In the genomic region with DNA sequence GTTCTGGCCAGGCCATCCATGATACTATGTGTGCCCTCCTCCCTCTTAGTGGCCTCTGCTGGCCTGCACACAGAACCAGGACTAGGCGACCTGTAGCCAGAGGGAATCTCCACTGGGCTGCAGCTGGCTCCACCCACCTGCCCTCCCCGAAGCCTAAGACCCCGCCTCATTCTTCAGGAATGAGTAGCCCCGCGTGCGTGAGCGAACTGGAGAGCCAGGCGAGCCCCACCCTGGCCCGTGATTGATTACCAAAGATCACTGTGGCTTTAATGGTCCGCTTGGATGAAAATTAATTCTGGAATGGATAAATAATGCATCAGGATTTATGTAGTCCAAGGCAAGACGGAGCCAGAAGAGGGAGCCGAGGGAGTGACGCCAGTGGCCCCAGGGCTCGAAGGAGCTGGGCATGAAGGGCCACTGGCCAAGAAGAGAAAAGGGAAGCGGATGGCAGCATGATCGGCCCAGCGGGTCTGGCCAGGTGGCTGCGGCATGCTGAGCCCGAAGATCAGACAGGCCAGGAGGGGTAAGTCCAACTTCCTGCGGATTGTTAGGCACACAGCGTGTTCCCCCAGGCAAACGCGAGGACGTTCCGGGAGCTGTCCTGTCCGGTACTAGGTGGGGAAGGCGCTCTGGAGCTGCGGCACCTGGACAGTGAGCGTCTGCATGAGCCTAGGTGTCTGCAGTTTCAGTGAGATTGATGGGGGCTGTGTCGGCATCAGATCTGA, we compare ENCODE assay signal across 8 mouse cellular contexts. TPM values are rescaled to one million over a fixed set of nuclear protein-coding genes. Genes with fewer than 3 reads are reported as not detected.
DNase-seq lines count a peak whose midpoint lies in the region; ATAC-seq and TF ChIP-seq lines count a peak whose summit lies in the region.

No protein-coding gene starts in this region.

- DNase-seq in left cerebral cortex, adult 2 months (ENCODE audit: extremely low spot score in 1 of 2, low spot score in 2 of 2), result no peak
- DNase-seq in left cerebral cortex, adult 9 months (ENCODE audit: low spot score in 2 of 2), result no peak
- DNase-seq in cerebellum, postnatal 36 days, result peak; percentile 43 to 46
- peak; percentile 30 to 43 for DNase-seq in gastrocnemius, postnatal 36 days
- DNase-seq in lung, adult 18-20 months, result peak; percentile 57 to 64
- DNase-seq in thymus, adult 2 months, result no peak

- peak overlapping the region; percentile 92 for H3K4me2 ChIP-seq in intestine, embryonic 16.5 days (ENCODE audit: low read depth, low read length)
- H3K4me2 ChIP-seq in neural tube, embryonic 14.5 days (ENCODE audit: low read depth, low read length), result peak overlapping the region; percentile 64

- peaks cover 10% of the 10 kb centered on the region for H3K4me1 ChIP-seq in intestine, embryonic 16.5 days (ENCODE audit: control insufficient read depth, insufficient read depth, low read length)
- peaks cover 8% of the 10 kb centered on the region; the same call in 1 of the 2 replicates for H3K4me1 ChIP-seq in neural tube, embryonic 14.5 days (ENCODE audit: control insufficient read depth, insufficient read depth, low read length)
- no peaks in the 10 kb centered on the region for H3K4me1 ChIP-seq in thymus, adult 2 months (replicated peaks; ENCODE audit: control insufficient read depth, insufficient read depth, low read length)

- no peak overlapping the region for H3K27ac ChIP-seq in left cerebral cortex, adult 2 months
- H3K27ac ChIP-seq in intestine, embryonic 16.5 days (ENCODE audit: low read length), result no peak overlapping the region
- no peak overlapping the region for H3K27ac ChIP-seq in neural tube, embryonic 14.5 days (ENCODE audit: low read depth, low read length)
- H3K27ac ChIP-seq in thymus, adult 2 months (ENCODE audit: control insufficient read depth, insufficient read depth, low read length), result no peak overlapping the region

- H3K4me3 ChIP-seq in left cerebral cortex, adult 2 months, result peak overlapping the region; percentile 20
- H3K4me3 ChIP-seq in intestine, embryonic 16.5 days (ENCODE audit: low read length), result peak overlapping the region; percentile 48
- H3K4me3 ChIP-seq in neural tube, embryonic 14.5 days (ENCODE audit: low read depth, low read length), result peak overlapping the region; percentile 32
- H3K4me3 ChIP-seq in thymus, adult 2 months (ENCODE audit: control insufficient read depth, insufficient read depth, low read length), result no peak overlapping the region

- H3K9ac ChIP-seq in intestine, embryonic 16.5 days (ENCODE audit: low read depth, low read length), result peak overlapping the region; percentile 59
- no peak overlapping the region for H3K9ac ChIP-seq in neural tube, embryonic 14.5 days (replicated peaks; ENCODE audit: low read depth, low read length)

- TF ChIP-seq POLR2A in thymus, adult 2 months (IDR thresholded peaks at IDR 0.05; ENCODE audit: control insufficient read depth, extremely low read depth, insufficient read depth, low read length, poor library complexity), result no peak

- intact Hi-C loops in left cerebral cortex, adult 2 months (cut with DNase I), result no loop called here
- intact Hi-C loops in gastrocnemius, postnatal 36 days (cut with DNase I), result no loop called here

- peak; percentile 68 for ATAC-seq in intestine, embryonic 16.5 days
- peak; percentile 58 for ATAC-seq in neural tube, embryonic 14.5 days (ENCODE audit: low read depth)

- no peaks in the 10 kb centered on the region for H3K27me3 ChIP-seq in intestine, embryonic 16.5 days (replicated peaks; ENCODE audit: control insufficient read depth, insufficient read depth, low read length)
- H3K27me3 ChIP-seq in neural tube, embryonic 14.5 days (ENCODE audit: control insufficient read depth, insufficient read depth, low read length), result peaks cover 3% of the 10 kb centered on the region; the same call in 1 of the 2 replicates
- H3K27me3 ChIP-seq in thymus, adult 2 months (ENCODE audit: control insufficient read depth, insufficient read depth, low read length), result no peaks in the 10 kb centered on the region; the same call in 1 of the 2 replicates

- WGBS in intestine, embryonic 16.5 days, result under 1% methylated on average over 30 of the region's 30 CpGs
- 2% methylated on average over 30 of the region's 30 CpGs for WGBS in neural tube, embryonic 14.5 days
- 24% methylated on average over 30 of the region's 30 CpGs for WGBS in thymus, adult 2 months

- H3K36me3 ChIP-seq in intestine, embryonic 16.5 days (ENCODE audit: control insufficient read depth, insufficient read depth, low read length), result no peaks in the 10 kb centered on the region
- no peaks in the 10 kb centered on the region for H3K36me3 ChIP-seq in neural tube, embryonic 14.5 days (ENCODE audit: control insufficient read depth, insufficient read depth, low read length)
- H3K36me3 ChIP-seq in thymus, adult 2 months (ENCODE audit: control insufficient read depth, insufficient read depth, low read length), result no peaks in the 10 kb centered on the region

- no peak for TF ChIP-seq CTCF in left cerebral cortex, adult 2 months (IDR thresholded peaks at IDR 0.05)
- TF ChIP-seq CTCF in thymus, adult 2 months (IDR thresholded peaks at IDR 0.05; ENCODE audit: borderline replicate concordance, control insufficient read depth, extremely low read depth, insufficient read depth, low read length, poor library complexity), result no peak

- no peaks in the 10 kb centered on the region for H3K9me3 ChIP-seq in intestine, embryonic 16.5 days (ENCODE audit: control insufficient read depth, low read length)
- no peaks in the 10 kb centered on the region for H3K9me3 ChIP-seq in neural tube, embryonic 14.5 days (ENCODE audit: control insufficient read depth, low read length)

RNA-seq across cellular contexts. Expression of gene Arhgap22, which starts 36.6 kb away (rescaled TPM):
- total RNA-seq in left cerebral cortex, adult 2 months (2021), result 10 to 100 TPM; 10.9 to 12.1 TPM
- total RNA-seq in gastrocnemius, postnatal 36 days (2021), result 1 to 10 TPM; 1.2 to 1.6 TPM
- 3.0 and 3.6 TPM in 2 replicates for polyA plus RNA-seq in intestine, embryonic 16.5 days (2015; fragmentation: Nextera tagmentation; extraction: Ambion mirVana)
- polyA plus RNA-seq in neural tube, embryonic 14.5 days (2014; fragmentation: Nextera tagmentation; extraction: Ambion mirVana), result 1.5 and 4.3 TPM in 2 replicates
- 12.8 and 16.2 TPM in 2 replicates for polyA plus RNA-seq in thymus, adult 2 months (2012; rRNA removed)

Comparison
In these comparisons a context has a peak if more than half of its experiments do, and no peak if none do; other contexts are left out.
1. DNase-seq: peak in cerebellum, postnatal 36 days (2 of 2), gastrocnemius, postnatal 36 days (2 of 2) and lung, adult 18-20 months (2 of 2); none in left cerebral cortex, adult 2 months (0 of 2), left cerebral cortex, adult 9 months (0 of 2) and thymus, adult 2 months (single experiment).